Mouse (Mus musculus) leukemia stem cell, adult 10-12 weeks (primary cell): ENCODE data around the gene Mettl2. TPM values are rescaled to one million over a fixed set of nuclear protein-coding genes. Genes with fewer than 3 reads are reported as not detected.

Experiments
- polyA plus RNA-seq: library from polyadenylated mRNA; stranded (reverse); fragments of >175 nt; gene quantifications from 2 replicates; pipeline ENCODE4 v1.2.3, GENCODE M21; 2012; ENCODE audit warnings: low replicate concordance

The Mettl2 gene
- 7.9 and 9.7 TPM in 2 replicates for polyA plus RNA-seq

GRCm38 (mm10) chr11:105125735-105126519, at the start of gene Mettl2:
Mettl2 (plus strand) TSS chr11:105126425.

DNA sequence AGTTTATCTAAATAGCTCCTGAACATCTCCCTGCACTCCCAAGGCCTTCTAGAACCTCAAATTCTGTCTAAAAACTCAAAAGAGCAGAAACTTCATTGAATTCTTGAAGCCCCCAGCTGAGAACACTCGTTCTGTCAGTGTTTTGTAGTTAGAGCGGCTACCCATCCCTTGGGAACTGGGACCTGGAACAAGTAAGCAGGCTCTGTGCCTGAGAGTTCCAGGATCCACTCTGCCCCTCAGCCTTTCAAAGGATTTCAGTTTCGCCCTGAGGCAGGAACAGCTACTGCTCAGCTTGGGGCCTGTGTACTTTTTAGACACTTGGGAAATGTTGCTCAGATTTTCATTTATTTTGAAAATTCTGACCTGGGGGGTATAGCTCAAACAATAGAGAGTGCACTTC, 20.4 kb downstream of the Mettl2 start, which contains the start of gene Gm10842:
Gm10842 (plus strand) TSS at position 301 of the 400 bp plus-strand sequence.

DNA sequence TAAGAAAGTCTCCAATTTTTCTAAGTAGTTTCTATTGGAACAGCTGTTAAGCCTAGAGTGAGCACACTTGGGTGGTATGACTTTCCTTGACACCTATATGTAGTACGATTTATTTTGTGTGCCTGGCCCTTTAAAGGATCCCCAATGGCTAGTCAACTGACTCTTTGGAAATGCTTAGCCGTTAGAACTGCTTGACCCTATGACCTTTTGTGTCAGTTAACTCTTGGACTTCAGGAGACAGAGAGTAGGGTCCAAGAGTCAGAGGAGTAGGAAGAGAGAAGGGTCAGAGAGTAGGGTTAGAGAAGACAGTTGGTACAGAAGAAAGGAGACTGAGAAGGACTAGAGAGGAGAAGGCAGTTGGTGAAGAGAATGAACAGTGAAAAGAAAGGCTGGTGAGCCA, 52.3 kb downstream of the Mettl2 start, which contains the start of gene Tlk2:
Tlk2 (plus strand) TSS at position 292 of the 400 bp plus-strand sequence.

Other genes starting within 250 kb of the Mettl2 start
- not detected in 2 replicates for gene Efcab3, start 62.8 kb upstream of the Mettl2 start, polyA plus RNA-seq
- not detected in 2 replicates for gene Gm10842, start 20.5 kb downstream of the Mettl2 start, polyA plus RNA-seq
- gene Tlk2, start 52.4 kb downstream of the Mettl2 start, polyA plus RNA-seq: 12.4 and 14.4 TPM in 2 replicates
- 0.57 and 1.1 TPM in 2 replicates for gene Mrc2, start 166.2 kb downstream of the Mettl2 start, polyA plus RNA-seq